Mouse (Mus musculus): ENCODE results near the gene Slc51a. TPM values are rescaled to one million over a fixed set of nuclear protein-coding genes. Genes with fewer than 3 reads are reported as not detected.

Slc51a gene
- total RNA-seq (2014; rRNA removed), result not detected in 2 replicates
- polyA plus RNA-seq (2015; fragmentation: Nextera tagmentation; extraction: Ambion mirVana), result 0.14 TPM in 1 of 2 replicates, not detected in the other

DNA sequence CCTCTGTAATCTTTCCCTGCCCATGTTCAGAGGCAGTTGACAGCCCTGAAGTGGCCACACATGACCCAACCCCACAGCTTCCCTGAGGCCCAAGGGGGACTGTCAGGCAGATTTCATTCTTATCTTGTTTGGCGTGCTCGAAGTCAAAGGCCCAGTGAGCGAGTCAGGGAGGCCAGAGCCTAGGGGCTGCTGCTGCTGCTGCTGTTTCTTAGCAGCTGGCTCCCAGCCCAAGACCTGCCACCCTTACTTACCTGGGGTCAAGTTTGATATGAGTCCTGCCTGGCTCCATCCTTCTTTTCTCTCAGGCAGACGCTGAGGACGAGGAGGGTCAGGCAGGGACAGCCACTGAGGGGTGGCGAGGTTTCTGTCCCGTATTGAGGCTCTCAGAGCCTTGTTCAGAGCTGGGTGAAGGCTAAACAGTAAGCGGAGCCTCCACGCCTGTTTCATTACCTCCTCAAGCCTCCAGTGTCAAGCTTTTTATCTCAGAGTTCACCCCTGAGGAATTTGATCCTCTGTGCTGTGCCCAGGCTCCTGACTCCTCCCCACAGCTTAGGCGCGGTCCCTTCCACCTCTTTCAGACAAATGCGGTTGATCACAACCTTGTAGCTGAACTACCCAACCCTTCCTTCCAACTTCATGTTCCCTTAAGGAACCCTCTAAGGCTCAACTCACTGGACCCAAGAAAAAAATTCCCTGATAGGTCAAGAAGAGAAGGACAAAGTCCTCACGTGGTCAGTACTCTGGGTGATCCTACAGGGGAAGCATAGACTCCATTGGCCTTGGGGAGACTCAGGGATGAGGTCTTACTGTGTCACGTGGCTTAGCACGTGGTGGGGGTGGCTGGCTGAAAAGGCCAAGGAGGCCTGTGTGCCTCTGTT, at the start of gene Slc51a:
Gene Slc51a (minus strand): TSS at position 646 of the 878 bp plus-strand sequence.
- Histone ChIP-seq H3K27me3 (ENCODE audit: insufficient read depth, low read length) (no peaks in the 10 kb centered on the region), H3K36me3 (ENCODE audit: insufficient read depth, low read length) (no peaks in the 10 kb centered on the region), H3K9me3 (ENCODE audit: low read length) (no peaks in the 10 kb centered on the region), H3K4me1 (ENCODE audit: insufficient read depth, low read length) (no peaks in the 10 kb centered on the region), H3K9ac (replicated peaks; ENCODE audit: low read length, poor library complexity, severe bottlenecking) (no peak within 1 kb of the TSS), H3K4me2 (ENCODE audit: low read depth, low read length, poor library complexity, severe bottlenecking) (no peak within 1 kb of the TSS), H3K27ac (ENCODE audit: low read depth, low read length) (no peak within 1 kb of the TSS), H3K4me3 (ENCODE audit: low read depth, low read length) (no peak within 1 kb of the TSS)
- ATAC-seq (ENCODE audit: low FRiP score) (no peak), DNase-seq (ENCODE audit: low spot score) (no peak)
- TF ChIP-seq CTCF (IDR thresholded peaks at IDR 0.05), result no peak
- 63% methylated on average over 15 of the region's 15 CpGs for WGBS

- no peak overlapping the region for H3K4me3 ChIP-seq (ENCODE audit: low read depth, low read length)
- DNase-seq (ENCODE audit: low spot score) (no peak), ATAC-seq (ENCODE audit: low FRiP score) (no peak)
- no peaks in the 10 kb centered on the region for H3K27me3 ChIP-seq (ENCODE audit: insufficient read depth, low read length)
- H3K9ac ChIP-seq (replicated peaks; ENCODE audit: low read length, poor library complexity, severe bottlenecking), result no peak overlapping the region
- no peak overlapping the region for H3K27ac ChIP-seq (ENCODE audit: low read depth, low read length)
- H3K4me1 ChIP-seq (ENCODE audit: insufficient read depth, low read length), result no peaks in the 10 kb centered on the region
- no peaks in the 10 kb centered on the region for H3K36me3 ChIP-seq (ENCODE audit: insufficient read depth, low read length)
- 31% methylated on average over 5 of the region's 5 CpGs for WGBS
- no peak overlapping the region for H3K4me2 ChIP-seq (ENCODE audit: low read depth, low read length, poor library complexity, severe bottlenecking)
- no peak for TF ChIP-seq CTCF (IDR thresholded peaks at IDR 0.05)
- H3K9me3 ChIP-seq (ENCODE audit: low read length), result no peaks in the 10 kb centered on the region
Measured at GRCm38 (mm10) chr16:32535157-32535751, 47.6 kb upstream of the Slc51a start.

DNA sequence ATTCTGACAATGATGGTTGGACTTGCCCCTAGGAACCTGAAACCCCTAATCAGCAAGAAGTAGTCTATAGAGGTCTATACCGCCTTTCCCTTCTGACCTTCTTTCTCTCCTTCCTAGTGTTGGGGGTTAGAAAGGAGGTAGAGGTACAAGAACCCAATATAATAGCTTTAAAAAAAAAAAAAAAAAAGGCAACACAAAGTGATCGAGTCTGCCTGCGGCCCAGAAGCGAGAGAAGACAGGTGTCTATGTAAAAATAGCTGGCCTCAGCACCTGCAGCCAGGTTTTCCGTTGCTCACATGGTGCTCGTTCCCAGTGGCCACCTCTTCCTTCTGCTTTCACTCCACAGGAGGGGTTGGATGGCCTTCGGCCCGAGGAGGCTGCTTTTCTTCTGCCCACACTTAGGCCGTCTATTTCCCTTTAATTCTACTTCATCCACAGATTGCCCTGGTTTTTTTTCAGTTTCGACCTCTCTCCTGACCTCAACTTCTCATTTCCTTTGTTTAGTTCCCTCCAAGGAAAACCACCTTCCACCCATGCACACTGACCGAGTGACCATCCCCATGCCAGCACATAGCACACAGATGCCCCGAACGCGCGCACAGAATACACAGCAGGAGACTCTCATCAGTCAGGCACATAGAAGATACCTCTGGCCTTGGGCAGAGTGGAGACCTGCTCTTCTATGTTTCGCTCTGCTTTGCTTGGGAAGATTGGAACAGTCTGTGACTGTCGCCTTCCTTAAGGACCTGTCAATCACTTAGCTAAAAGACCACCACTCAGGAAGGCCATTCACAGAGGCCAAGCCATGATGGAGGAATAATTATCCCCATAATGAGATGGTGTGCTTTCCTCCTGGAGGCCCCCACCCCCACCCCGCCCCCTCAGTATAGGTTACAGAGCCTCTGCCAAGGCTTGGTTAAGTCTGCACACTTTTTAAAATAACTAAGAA, 45.5 kb upstream of the Slc51a start:
- no peaks in the 10 kb centered on the region for H3K9me3 ChIP-seq (ENCODE audit: low read length)
- no peak overlapping the region for H3K27ac ChIP-seq (ENCODE audit: low read depth, low read length)
- H3K36me3 ChIP-seq (ENCODE audit: insufficient read depth, low read length), result no peaks in the 10 kb centered on the region
- no peak overlapping the region for H3K4me3 ChIP-seq (ENCODE audit: low read depth, low read length)
- ATAC-seq (ENCODE audit: low FRiP score) (no peak), DNase-seq (ENCODE audit: low spot score) (no peak)
- no peaks in the 10 kb centered on the region for H3K4me1 ChIP-seq (ENCODE audit: insufficient read depth, low read length)
- no peak overlapping the region for H3K4me2 ChIP-seq (ENCODE audit: low read depth, low read length, poor library complexity, severe bottlenecking)
- WGBS, result 64% methylated on average over 18 of the region's 18 CpGs
- no peak for TF ChIP-seq CTCF (IDR thresholded peaks at IDR 0.05)
- H3K27me3 ChIP-seq (ENCODE audit: insufficient read depth, low read length), result no peaks in the 10 kb centered on the region
- H3K9ac ChIP-seq (replicated peaks; ENCODE audit: low read length, poor library complexity, severe bottlenecking), result no peak overlapping the region

- H3K4me3 ChIP-seq (ENCODE audit: low read depth, low read length), result no peak overlapping the region
- no peaks in the 10 kb centered on the region for H3K27me3 ChIP-seq (ENCODE audit: insufficient read depth, low read length)
- ATAC-seq (ENCODE audit: low FRiP score) (no peak), DNase-seq (ENCODE audit: low spot score) (no peak)
- no peak for TF ChIP-seq CTCF (IDR thresholded peaks at IDR 0.05)
- no peaks in the 10 kb centered on the region; the same call in 1 of the 2 replicates for H3K4me1 ChIP-seq (ENCODE audit: insufficient read depth, low read length)
- no peaks in the 10 kb centered on the region for H3K9me3 ChIP-seq (ENCODE audit: low read length)
- no peak overlapping the region for H3K4me2 ChIP-seq (ENCODE audit: low read depth, low read length, poor library complexity, severe bottlenecking)
- no peaks in the 10 kb centered on the region for H3K36me3 ChIP-seq (ENCODE audit: insufficient read depth, low read length)
- no peak overlapping the region for H3K27ac ChIP-seq (ENCODE audit: low read depth, low read length)
- WGBS, result 66% methylated on average over 7 of the region's 7 CpGs
- H3K9ac ChIP-seq (replicated peaks; ENCODE audit: low read length, poor library complexity, severe bottlenecking), result no peak overlapping the region
Measured at GRCm38 (mm10) chr16:32526906-32527305, 39.2 kb upstream of the Slc51a start.

GRCm38 (mm10) chr16:32524244-32524615, 36.6 kb upstream of the Slc51a start:
- Histone ChIP-seq H3K9me3 (ENCODE audit: low read length) (no peaks in the 10 kb centered on the region), H3K4me2 (ENCODE audit: low read depth, low read length, poor library complexity, severe bottlenecking) (no peak overlapping the region), H3K9ac (replicated peaks; ENCODE audit: low read length, poor library complexity, severe bottlenecking) (no peak overlapping the region), H3K36me3 (ENCODE audit: insufficient read depth, low read length) (no peaks in the 10 kb centered on the region), H3K4me1 (ENCODE audit: insufficient read depth, low read length) (no peaks in the 10 kb centered on the region; the same call in 1 of the 2 replicates), H3K27me3 (ENCODE audit: insufficient read depth, low read length) (no peaks in the 10 kb centered on the region), H3K27ac (ENCODE audit: low read depth, low read length) (no peak overlapping the region), H3K4me3 (ENCODE audit: low read depth, low read length) (no peak overlapping the region)
- 44% methylated on average over 5 of the region's 5 CpGs for WGBS
- peak; percentile 19 for DNase-seq (ENCODE audit: low spot score)
- no peak for TF ChIP-seq CTCF (IDR thresholded peaks at IDR 0.05)
- ATAC-seq (ENCODE audit: low FRiP score), result no peak
